Mouse (Mus musculus): Measurements from ENCODE around the gene Itgad. TPM values are rescaled to one million over a fixed set of nuclear protein-coding genes. Genes with fewer than 3 reads are reported as not detected.
"Not testable (repeated sequence)": the region's sequence is repeated elsewhere in the genome, so short reads cannot be mapped to it uniquely, and the experiment has no call there.

Gene Itgad
- total RNA-seq (2021), result under 1 TPM in 1 of 2 experiments, not detected in 1; 0.17 TPM
- long read RNA-seq, experiment 1, result 0 reads
- long read RNA-seq, experiment 2, result 0 reads

DNA sequence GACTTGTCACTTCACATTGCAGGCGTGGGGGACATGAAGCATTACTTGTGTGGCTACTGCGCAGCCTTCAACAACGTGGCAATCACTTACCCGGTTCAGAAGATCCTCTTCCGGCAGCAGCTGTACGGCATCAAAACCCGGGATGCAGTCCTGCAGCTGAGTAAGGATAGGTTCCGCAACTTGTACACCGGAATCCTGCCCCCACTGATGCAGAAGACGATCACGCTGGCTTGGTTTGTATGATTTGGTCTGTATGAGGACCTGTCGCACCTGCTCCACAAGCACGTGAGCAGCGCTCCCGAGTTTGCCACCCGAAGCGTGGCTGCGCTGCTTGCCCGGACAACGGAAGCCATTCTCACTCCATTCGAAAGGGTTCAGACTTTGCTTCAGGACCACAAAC is at the start of gene Itgad:
Gene Itgad (plus strand): TSS at position 301 of the 400 bp plus-strand sequence.
- DNase-seq, result no peak
- intact Hi-C loops (cut with DNase I), result no loop called here

DNA sequence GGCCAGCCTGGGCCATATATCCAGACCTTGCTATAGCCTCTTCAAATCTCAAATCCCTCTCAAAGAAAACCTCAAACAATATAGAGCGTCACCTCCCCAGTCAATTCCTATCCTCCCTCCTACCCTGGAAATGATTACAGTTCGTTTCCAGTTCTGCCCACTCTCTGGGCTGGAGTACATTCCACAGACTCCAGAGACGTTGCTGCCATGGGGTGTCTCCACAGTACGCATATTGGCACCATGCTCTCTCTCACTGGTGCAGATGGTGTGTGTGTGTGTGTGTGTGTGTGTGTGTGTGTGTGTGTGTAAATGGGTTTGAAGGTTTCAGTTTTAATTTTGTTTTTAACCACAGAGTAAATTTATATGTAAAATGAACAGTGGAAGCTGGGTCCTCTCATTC is 48.9 kb upstream of the Itgad start:
- DNase-seq, result no peak
- intact Hi-C loops (cut with DNase I), result loop anchor here (2.0 kb wide), 1 partner anchor 104 kb away; no protein-coding TSS in a partner anchor

DNA sequence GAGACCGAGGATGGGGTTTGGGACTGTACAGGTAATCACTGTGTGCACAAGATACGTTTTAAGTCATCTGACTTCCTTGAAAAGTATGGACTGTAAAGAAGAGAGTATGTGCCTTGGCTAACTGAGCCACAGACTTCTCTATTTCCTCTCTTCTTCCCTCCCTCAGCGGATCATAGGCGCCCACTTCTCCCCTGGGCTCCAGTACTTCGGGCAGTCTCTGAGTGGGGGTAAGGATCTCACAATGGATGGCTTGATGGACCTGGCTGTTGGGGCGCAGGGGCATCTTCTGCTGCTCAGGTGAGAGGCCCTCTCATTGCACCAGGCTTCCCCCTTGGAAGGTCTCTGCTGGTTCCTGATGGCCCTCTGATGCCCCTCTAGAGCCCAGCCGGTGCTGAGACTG is 46.7 kb upstream of the Itgad start:
- intact Hi-C loops (cut with DNase I), result no loop called here
- DNase-seq, result no peak

DNA sequence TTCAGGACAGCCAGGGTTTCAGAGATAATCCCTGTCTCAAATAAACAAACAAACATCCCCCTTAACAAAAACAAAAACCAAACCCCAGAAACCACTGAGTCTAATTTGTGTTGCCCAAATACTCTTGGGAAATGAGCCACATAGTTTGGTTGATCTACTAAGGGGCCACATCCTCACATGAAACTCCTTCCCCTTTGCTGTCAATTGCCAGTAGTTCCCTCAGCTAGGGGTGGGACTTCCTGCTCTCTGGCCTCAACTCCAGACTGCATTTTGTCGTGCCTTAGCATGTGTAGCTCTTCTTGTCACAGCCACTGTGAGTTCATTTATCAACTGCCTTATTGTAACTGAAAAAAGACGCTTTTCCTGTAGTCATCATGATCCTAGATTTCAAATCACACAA is 43.9 kb upstream of the Itgad start:
- intact Hi-C loops (cut with DNase I), result no loop called here
- no peak for DNase-seq

GRCm38 (mm10) chr7:128112131-128112530 is 42.0 kb upstream of the Itgad start:
- no peak for DNase-seq
- intact Hi-C loops (cut with DNase I), result no loop called here

GRCm38 (mm10) chr7:128114371-128115105 is 39.6 kb upstream of the Itgad start:
- intact Hi-C loops (cut with DNase I), result no loop called here
- no peak for DNase-seq

- no peak for DNase-seq
- intact Hi-C loops (cut with DNase I), result no loop called here
Measured at GRCm38 (mm10) chr7:128115211-128115958, 38.8 kb upstream of the Itgad start.

DNA sequence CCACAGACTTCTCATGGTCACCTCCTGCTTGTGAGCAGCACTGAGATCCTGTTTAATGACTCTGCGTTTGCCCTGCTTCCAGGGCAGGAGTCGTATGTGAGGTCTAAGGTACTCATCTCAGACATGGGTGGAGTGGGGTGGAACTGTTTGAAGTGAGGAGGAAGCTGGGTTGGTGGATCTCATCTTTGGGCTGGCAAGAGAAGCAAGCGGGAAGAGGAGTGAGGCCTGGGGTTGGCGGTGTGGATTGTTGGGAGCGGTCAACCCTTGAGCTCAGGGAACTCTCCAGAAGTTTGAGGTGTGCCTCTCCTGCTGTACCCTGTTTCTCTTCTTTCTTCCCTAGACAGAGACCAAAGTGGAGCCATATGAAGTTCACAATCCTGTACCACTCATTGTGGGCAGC is 37.8 kb upstream of the Itgad start:
- no peak for DNase-seq
- intact Hi-C loops (cut with DNase I), result no loop called here

DNA sequence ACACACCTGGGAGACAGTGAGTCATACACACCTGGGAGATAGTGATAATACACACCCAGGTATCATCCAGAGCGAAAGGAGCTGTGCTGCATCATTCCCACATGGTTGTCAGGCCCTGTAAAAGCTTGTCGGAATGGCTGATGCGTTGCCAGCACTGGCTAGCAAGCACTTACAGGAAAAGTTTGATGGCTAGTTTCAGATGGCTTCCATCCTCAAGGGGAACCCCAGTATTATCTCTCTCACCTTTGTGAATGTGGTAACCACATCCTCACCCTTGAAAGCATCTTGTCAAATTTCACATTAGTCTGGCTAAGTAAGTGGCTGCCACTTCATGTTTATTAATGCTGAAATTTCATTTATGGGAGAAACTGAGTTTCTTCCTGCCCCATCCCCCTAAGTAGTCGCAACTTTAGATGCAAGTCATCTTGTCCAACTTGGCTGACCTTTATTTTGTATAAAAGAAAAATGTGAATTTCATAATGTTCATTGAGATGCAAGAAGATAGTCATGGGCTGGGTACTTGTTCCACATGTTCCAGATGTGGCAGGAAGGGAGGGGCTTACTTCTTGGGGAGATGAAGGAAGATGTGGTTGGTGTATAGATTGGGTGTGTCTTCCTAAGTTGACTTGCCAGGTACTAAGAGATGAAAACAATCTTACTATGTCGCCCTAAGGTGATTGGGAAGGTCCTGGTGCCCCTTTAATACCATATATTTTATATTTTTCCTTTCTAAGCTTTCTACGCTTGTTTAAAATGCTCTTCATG is 34.3 kb upstream of the Itgad start:
- no peak for DNase-seq
- intact Hi-C loops (cut with DNase I), result no loop called here

DNA sequence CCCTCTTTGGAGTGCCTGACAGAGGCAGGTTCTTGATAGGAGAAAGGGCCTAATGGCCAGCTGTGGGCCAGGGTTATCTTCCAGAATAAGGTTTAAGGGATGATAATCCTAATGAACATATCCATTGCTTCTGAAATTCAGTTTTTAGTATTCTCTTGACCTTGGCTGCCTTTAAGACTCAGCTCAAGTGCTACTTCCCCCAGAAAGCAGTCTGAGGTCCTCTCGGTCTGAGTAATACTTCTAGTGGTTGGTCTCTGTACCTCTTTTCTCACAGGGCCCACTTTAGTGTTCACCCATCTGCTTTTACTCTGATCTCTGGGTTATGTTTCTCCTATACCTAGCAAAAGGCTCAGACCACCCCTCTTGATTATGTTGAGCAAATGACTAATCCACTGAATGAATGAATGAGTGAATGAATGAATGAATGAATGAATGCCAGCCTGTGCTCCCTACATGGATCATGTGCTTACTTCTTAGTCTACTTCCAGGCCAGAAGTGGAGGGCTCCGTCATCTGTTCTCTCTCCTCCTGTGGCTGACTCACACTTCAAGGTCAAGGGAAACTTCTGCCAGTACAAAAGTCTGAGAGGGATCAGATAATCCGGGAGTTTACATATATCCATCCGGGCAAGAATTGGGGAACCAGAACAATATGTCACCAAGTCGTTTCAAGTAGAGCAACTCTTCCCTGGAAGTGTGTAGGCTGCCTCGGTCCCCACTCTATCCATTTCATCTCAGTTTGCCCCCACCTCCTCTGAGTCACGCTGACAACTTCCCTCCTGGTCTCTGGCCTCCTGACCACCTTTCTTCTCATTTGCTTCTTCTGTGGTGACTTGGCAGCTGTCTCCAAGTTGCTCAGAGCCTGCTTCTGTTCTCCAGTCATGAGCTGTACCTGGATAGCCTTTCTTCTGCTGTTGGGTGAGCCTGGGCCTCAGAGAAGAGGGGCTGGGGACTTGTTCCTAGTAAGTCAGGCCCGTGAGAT is 25.1 kb upstream of the Itgad start, which contains the start of gene Itgax:
Gene Itgax (plus strand): TSS at position 807 of the 980 bp plus-strand sequence.
- intact Hi-C loops (cut with DNase I), result no loop called here
- DNase-seq, result no peak

- no peak for DNase-seq
- intact Hi-C loops (cut with DNase I), result no loop called here
Measured at GRCm38 (mm10) chr7:128132148-128132547, 22.0 kb upstream of the Itgad start.

DNA sequence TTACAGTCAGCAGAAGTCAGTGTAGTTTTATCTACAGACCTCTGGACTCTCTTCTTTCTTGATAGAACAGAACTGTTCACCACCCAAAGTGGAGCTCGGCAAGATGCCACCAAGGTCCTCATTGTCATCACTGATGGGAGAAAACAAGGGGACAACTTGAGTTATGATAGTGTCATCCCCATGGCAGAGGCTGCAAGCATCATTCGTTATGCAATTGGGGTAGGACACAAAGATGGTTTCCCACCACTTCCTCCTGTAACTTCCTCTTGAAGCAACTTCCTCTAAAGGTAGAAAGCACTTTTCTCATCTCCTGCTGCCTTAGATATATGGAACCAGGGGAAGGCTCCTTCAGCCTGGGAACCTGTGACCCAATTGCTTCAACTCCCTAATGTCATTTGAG is 20.6 kb upstream of the Itgad start:
- DNase-seq, result no peak
- intact Hi-C loops (cut with DNase I), result no loop called here

DNA sequence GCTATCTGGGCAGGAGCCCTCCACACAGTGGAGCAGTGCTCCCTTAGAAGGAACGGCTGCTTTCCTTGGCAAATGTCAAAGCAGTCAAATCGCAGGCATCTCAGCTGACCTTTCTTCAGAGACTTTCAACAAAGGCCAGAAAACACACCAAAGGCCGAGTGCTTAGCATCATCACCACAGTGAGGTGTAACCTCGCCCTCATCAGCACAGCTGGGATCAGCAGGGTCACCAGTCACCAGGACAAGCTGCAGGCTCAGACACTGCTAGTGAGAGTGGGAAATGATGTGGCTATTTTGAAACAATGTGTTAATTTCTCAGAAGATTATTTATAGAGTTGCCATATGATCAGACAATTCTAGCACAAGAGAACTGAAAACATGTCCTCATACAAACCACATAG is 17.2 kb upstream of the Itgad start:
- DNase-seq, result no peak
- intact Hi-C loops (cut with DNase I), result no loop called here

DNA sequence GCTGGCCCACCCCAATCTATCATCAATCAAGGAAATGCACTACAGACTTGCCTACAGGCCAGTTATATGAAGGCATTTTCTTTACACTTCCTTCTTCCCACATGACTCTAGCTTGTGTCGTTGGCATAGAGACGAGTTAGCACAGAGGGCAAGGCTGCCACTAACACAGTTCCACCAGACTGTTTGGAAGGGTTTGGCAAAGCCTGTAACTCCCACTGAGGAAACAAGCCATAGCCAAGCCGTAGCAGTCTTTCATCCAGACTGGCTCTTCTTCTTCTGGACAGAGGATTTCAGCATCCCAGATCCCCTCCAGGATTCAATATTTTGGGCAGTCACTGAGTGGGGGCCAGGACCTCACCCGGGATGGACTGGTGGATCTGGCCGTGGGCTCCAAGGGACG is 14.6 kb upstream of the Itgad start:
- no peak for DNase-seq
- intact Hi-C loops (cut with DNase I), result no loop called here

- no peak for DNase-seq
Measured at GRCm38 (mm10) chr7:128150970-128151369, 3.2 kb upstream of the Itgad start.

DNA sequence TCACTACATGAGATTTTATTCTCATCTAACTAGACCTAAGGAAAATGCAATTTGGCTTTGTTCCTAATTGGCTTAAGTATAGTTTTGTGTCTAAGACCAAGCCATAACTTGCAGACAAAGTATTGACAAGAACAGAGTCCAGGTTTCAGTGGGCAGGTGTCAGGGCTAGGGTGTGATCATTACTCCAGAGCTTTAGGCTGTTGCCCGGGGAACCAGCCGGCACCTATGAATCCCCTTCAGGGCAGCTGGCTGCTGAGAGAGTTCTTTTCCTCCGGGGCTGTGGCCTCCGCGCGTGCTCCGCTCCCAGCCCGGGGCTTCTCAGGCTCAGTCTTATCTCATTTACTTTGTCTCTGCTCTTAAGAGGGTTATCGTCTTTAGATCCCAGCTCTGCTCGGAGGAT is 748 bp downstream of the Itgad start:
- intact Hi-C loops (cut with DNase I), result no loop called here
- DNase-seq, result no peak

More at GRCm38 (mm10) chr7:128150970-128151369, 3.2 kb upstream of the Itgad start:
- intact Hi-C loops (cut with DNase I), result no loop called here

DNA sequence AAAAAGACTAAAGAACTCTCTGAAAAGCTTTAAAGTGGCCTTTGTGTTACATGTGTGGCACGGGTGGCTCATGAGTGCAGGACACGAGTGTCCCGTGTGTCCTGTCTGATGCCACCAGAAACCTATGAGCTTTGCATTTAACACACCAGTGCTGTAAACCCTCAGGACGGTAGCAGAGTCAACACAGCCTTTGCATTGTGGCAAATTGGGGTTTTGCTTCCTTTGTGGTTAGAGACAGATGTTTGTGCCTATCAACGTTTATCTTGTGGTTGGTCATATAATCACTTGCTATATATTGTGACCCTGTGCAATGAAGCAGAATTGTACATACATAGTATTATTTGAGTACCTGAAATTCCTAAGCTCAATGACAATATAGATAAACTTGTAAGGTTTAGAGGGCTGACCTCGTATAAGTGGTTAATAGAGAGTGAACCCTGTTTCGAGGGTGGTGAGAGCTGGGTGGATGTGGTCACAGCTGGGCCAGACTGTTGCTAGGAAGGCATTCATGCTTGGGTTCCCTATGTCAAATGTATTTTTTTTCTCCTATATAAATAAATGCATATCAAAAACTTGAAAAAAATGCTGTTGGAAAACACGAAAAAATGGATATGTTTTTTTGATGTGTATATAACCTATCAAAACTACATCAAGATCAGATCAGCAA is 4.6 kb downstream of the Itgad start:
- intact Hi-C loops (cut with DNase I); DNase-seq: not testable (repeated sequence)

DNA sequence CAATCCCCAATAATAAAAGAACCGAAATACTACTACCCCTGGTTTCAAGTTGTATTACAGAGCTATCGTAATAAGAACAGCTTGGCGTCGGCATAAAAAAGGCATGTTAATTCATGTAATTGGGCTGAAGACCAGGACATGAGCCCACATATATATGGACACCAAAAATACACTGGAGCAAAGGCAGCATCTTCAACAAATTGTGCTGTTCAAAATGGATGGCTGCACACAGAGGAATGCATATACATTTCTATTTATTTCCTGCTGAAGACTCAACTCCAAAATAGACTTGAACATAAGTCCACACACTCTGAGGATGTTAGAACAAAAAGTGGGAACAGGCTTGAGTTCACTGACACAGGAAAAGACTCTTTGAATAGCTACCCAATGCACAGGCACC is 9.8 kb downstream of the Itgad start:
- intact Hi-C loops (cut with DNase I), result no loop called here
- no peak for DNase-seq

- DNase-seq, result no peak
Measured at GRCm38 (mm10) chr7:128166391-128166790, 12.2 kb downstream of the Itgad start.

More at GRCm38 (mm10) chr7:128166391-128166790, 12.2 kb downstream of the Itgad start:
- intact Hi-C loops (cut with DNase I), result no loop called here
